Mouse (Mus musculus): Measurements from ENCODE around the gene Stim2. TPM values are rescaled to one million over a fixed set of nuclear protein-coding genes. Genes with fewer than 3 reads are reported as not detected.

The Stim2 gene
- polyA plus RNA-seq, 1 experiment, result 15.3 TPM

- Histone ChIP-seq H3K79me3 (ENCODE audit: low read depth) (peaks cover 44% of the 10 kb centered on the region), H3K27me3 (ENCODE audit: control insufficient read depth, insufficient read depth, insufficient read length) (no peaks in the 10 kb centered on the region), H3ac (ENCODE audit: control insufficient read depth, insufficient read length, low read depth) (no peak overlapping the region), H3K36me3 (ENCODE audit: control insufficient read depth, insufficient read depth) (no peaks in the 10 kb centered on the region), H3K79me2 (ENCODE audit: control insufficient read depth, insufficient read depth) (peaks cover 94% of the 10 kb centered on the region), H3K4me3 (ENCODE audit: insufficient read depth, poor library complexity, severe bottlenecking) (no peak overlapping the region)
- TF ChIP-seq CEBPB (IDR thresholded peaks at IDR 0.05; ENCODE audit: low read depth) (no peak), MAX (IDR thresholded peaks at IDR 0.05) (no peak), MYOD1 (IDR thresholded peaks at IDR 0.05; ENCODE audit: control insufficient read depth, insufficient read length, low read depth) (no peak), USF1 (IDR thresholded peaks at IDR 0.05; ENCODE audit: low read depth) (no peak), CTCF (IDR thresholded peaks at IDR 0.05; ENCODE audit: control insufficient read depth, insufficient read depth, insufficient read length) (no peak), MYOG (IDR thresholded peaks at IDR 0.05; ENCODE audit: control insufficient read depth, extremely low read depth, insufficient read length) (no peak), FOSL1 (IDR thresholded peaks at IDR 0.05; ENCODE audit: insufficient read depth, low read length, poor library complexity, severe bottlenecking) (no peak)
These were observed 47.2 kb downstream of the Stim2 start for GRCm38 (mm10) chr5:54045523-54045922.

GRCm38 (mm10) chr5:54046432-54046831 lies 48.1 kb downstream of the Stim2 start:
- no peaks in the 10 kb centered on the region for H3K27me3 ChIP-seq (ENCODE audit: control insufficient read depth, insufficient read depth, insufficient read length)
- H3K4me3 ChIP-seq (ENCODE audit: insufficient read depth, poor library complexity, severe bottlenecking), result no peak overlapping the region
- H3K79me3 ChIP-seq (ENCODE audit: low read depth), result peaks cover 36% of the 10 kb centered on the region
- peaks cover 90% of the 10 kb centered on the region for H3K79me2 ChIP-seq (ENCODE audit: control insufficient read depth, insufficient read depth)
- TF ChIP-seq CTCF (IDR thresholded peaks at IDR 0.05; ENCODE audit: control insufficient read depth, insufficient read depth, insufficient read length) (no peak), FOSL1 (IDR thresholded peaks at IDR 0.05; ENCODE audit: insufficient read depth, low read length, poor library complexity, severe bottlenecking) (no peak)
- no peaks in the 10 kb centered on the region for H3K36me3 ChIP-seq (ENCODE audit: control insufficient read depth, insufficient read depth)
- H3ac ChIP-seq (ENCODE audit: control insufficient read depth, insufficient read length, low read depth), result no peak overlapping the region

- H3ac ChIP-seq (ENCODE audit: control insufficient read depth, insufficient read length, low read depth), result no peak overlapping the region
- no peak overlapping the region for H3K4me3 ChIP-seq (ENCODE audit: insufficient read depth, poor library complexity, severe bottlenecking)
- H3K36me3 ChIP-seq (ENCODE audit: control insufficient read depth, insufficient read depth), result peaks cover 10% of the 10 kb centered on the region
- peaks cover 73% of the 10 kb centered on the region for H3K79me2 ChIP-seq (ENCODE audit: control insufficient read depth, insufficient read depth)
- H3K79me3 ChIP-seq (ENCODE audit: low read depth), result peaks cover 23% of the 10 kb centered on the region
- no peaks in the 10 kb centered on the region for H3K27me3 ChIP-seq (ENCODE audit: control insufficient read depth, insufficient read depth, insufficient read length)
- TF ChIP-seq MYOD1 (IDR thresholded peaks at IDR 0.05; ENCODE audit: control insufficient read depth, insufficient read length, low read depth), result no peak
- TF ChIP-seq MYOG (IDR thresholded peaks at IDR 0.05; ENCODE audit: control insufficient read depth, extremely low read depth, insufficient read length), result no peak
- no peak for TF ChIP-seq MAX (IDR thresholded peaks at IDR 0.05)
These were observed 50.9 kb downstream of the Stim2 start for GRCm38 (mm10) chr5:54049145-54049733.

GRCm38 (mm10) chr5:54049940-54050339 lies 51.6 kb downstream of the Stim2 start:
- H3ac ChIP-seq (ENCODE audit: control insufficient read depth, insufficient read length, low read depth), result no peak overlapping the region
- peaks cover 66% of the 10 kb centered on the region for H3K79me2 ChIP-seq (ENCODE audit: control insufficient read depth, insufficient read depth)
- no peaks in the 10 kb centered on the region for H3K27me3 ChIP-seq (ENCODE audit: control insufficient read depth, insufficient read depth, insufficient read length)
- no peak overlapping the region for H3K4me3 ChIP-seq (ENCODE audit: insufficient read depth, poor library complexity, severe bottlenecking)
- peaks cover 16% of the 10 kb centered on the region for H3K36me3 ChIP-seq (ENCODE audit: control insufficient read depth, insufficient read depth)
- peaks cover 17% of the 10 kb centered on the region for H3K79me3 ChIP-seq (ENCODE audit: low read depth)
- no peak for TF ChIP-seq FOSL1 (IDR thresholded peaks at IDR 0.05; ENCODE audit: insufficient read depth, low read length, poor library complexity, severe bottlenecking)
- TF ChIP-seq USF1 (IDR thresholded peaks at IDR 0.05; ENCODE audit: low read depth), result no peak
- no peak for TF ChIP-seq MYOG (IDR thresholded peaks at IDR 0.05; ENCODE audit: control insufficient read depth, extremely low read depth, insufficient read length)
- no peak for TF ChIP-seq MYOD1 (IDR thresholded peaks at IDR 0.05; ENCODE audit: control insufficient read depth, insufficient read length, low read depth)
- TF ChIP-seq CEBPB (IDR thresholded peaks at IDR 0.05; ENCODE audit: low read depth), result no peak
- no peak for TF ChIP-seq CTCF (IDR thresholded peaks at IDR 0.05; ENCODE audit: control insufficient read depth, insufficient read depth, insufficient read length)
- TF ChIP-seq MAX (IDR thresholded peaks at IDR 0.05), result no peak

- no peaks in the 10 kb centered on the region for H3K27me3 ChIP-seq (ENCODE audit: control insufficient read depth, insufficient read depth, insufficient read length)
- H3K79me3 ChIP-seq (ENCODE audit: low read depth), result peaks cover 15% of the 10 kb centered on the region
- peaks cover 55% of the 10 kb centered on the region for H3K79me2 ChIP-seq (ENCODE audit: control insufficient read depth, insufficient read depth)
- H3ac ChIP-seq (ENCODE audit: control insufficient read depth, insufficient read length, low read depth), result no peak overlapping the region
- H3K4me3 ChIP-seq (ENCODE audit: insufficient read depth, poor library complexity, severe bottlenecking), result no peak overlapping the region
- TF ChIP-seq CEBPB (IDR thresholded peaks at IDR 0.05; ENCODE audit: low read depth) (no peak), CTCF (IDR thresholded peaks at IDR 0.05; ENCODE audit: control insufficient read depth, insufficient read depth, insufficient read length) (no peak), FOSL1 (IDR thresholded peaks at IDR 0.05; ENCODE audit: insufficient read depth, low read length, poor library complexity, severe bottlenecking) (no peak), MYOD1 (IDR thresholded peaks at IDR 0.05; ENCODE audit: control insufficient read depth, insufficient read length, low read depth) (no peak), MAX (IDR thresholded peaks at IDR 0.05) (no peak), USF1 (IDR thresholded peaks at IDR 0.05; ENCODE audit: low read depth) (no peak), MYOG (IDR thresholded peaks at IDR 0.05; ENCODE audit: control insufficient read depth, extremely low read depth, insufficient read length) (no peak)
- H3K36me3 ChIP-seq (ENCODE audit: control insufficient read depth, insufficient read depth), result peaks cover 20% of the 10 kb centered on the region
These were observed 52.8 kb downstream of the Stim2 start for GRCm38 (mm10) chr5:54051056-54051455.

GRCm38 (mm10) chr5:54052205-54052604 lies 53.9 kb downstream of the Stim2 start:
- no peak overlapping the region for H3K4me3 ChIP-seq (ENCODE audit: insufficient read depth, poor library complexity, severe bottlenecking)
- H3K27me3 ChIP-seq (ENCODE audit: control insufficient read depth, insufficient read depth, insufficient read length), result no peaks in the 10 kb centered on the region
- TF ChIP-seq MYOG (IDR thresholded peaks at IDR 0.05; ENCODE audit: control insufficient read depth, extremely low read depth, insufficient read length) (no peak), MYOD1 (IDR thresholded peaks at IDR 0.05; ENCODE audit: control insufficient read depth, insufficient read length, low read depth) (no peak), FOSL1 (IDR thresholded peaks at IDR 0.05; ENCODE audit: insufficient read depth, low read length, poor library complexity, severe bottlenecking) (no peak), CTCF (IDR thresholded peaks at IDR 0.05; ENCODE audit: control insufficient read depth, insufficient read depth, insufficient read length) (no peak), MAX (IDR thresholded peaks at IDR 0.05) (no peak), USF1 (IDR thresholded peaks at IDR 0.05; ENCODE audit: low read depth) (no peak), CEBPB (IDR thresholded peaks at IDR 0.05; ENCODE audit: low read depth) (no peak)
- H3K79me3 ChIP-seq (ENCODE audit: low read depth), result peaks cover 13% of the 10 kb centered on the region
- peaks cover 43% of the 10 kb centered on the region for H3K79me2 ChIP-seq (ENCODE audit: control insufficient read depth, insufficient read depth)
- H3ac ChIP-seq (ENCODE audit: control insufficient read depth, insufficient read length, low read depth), result no peak overlapping the region
- peaks cover 29% of the 10 kb centered on the region for H3K36me3 ChIP-seq (ENCODE audit: control insufficient read depth, insufficient read depth)

Data from C2C12 (cell line).